Mouse (Mus musculus) ES-Bruce4 (cell line): ENCODE results near the gene Blvrb.

ENCODE experiments used
- CTCF ChIP-seq: IDR thresholded peaks from one replicate; pipeline ENCODE4 v1.8.1; 2011; ENCODE audit warnings: low read depth, low read length
- EP300 ChIP-seq: IDR thresholded peaks from 2 replicates; pipeline ENCODE4 v1.6.1; 2011; ENCODE audit warnings: low read depth, low read length; ENCODE audit not compliant: insufficient read depth
- POLR2A ChIP-seq: IDR thresholded peaks from one replicate; pipeline ENCODE4 v1.8.1; 2011; ENCODE audit warnings: low read length; ENCODE audit not compliant: insufficient read depth

DNA sequence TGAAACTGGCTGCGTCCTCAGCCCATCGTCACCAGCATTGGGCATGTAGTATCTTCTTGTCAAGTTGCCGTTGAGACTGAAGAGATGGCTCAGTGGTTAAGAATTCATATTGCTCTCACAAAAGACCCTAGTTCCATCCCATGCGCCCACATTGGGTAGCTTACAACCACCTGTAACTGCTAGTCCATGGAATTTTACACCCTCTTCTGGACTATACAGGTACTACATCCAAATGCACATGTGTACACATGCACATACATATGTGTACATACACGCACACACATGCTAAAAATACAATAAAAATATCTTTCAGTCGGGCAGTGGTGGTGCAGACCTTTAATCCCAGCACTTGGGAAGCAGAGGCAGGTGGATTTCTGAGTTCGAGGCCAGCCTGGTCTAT lies 41.3 kb upstream of the Blvrb start:
- TF ChIP-seq POLR2A, result no peak
- no peak for TF ChIP-seq CTCF
- TF ChIP-seq EP300, result no peak
